Mouse (Mus musculus): ENCODE measurements around the gene Dlg1. TPM values are rescaled to one million over a fixed set of nuclear protein-coding genes. Genes with fewer than 3 reads are reported as not detected.

Dlg1 gene
- total and polyA plus RNA-seq, 3 experiments: 11.2 to 109 (median 60.7) TPM

DNA sequence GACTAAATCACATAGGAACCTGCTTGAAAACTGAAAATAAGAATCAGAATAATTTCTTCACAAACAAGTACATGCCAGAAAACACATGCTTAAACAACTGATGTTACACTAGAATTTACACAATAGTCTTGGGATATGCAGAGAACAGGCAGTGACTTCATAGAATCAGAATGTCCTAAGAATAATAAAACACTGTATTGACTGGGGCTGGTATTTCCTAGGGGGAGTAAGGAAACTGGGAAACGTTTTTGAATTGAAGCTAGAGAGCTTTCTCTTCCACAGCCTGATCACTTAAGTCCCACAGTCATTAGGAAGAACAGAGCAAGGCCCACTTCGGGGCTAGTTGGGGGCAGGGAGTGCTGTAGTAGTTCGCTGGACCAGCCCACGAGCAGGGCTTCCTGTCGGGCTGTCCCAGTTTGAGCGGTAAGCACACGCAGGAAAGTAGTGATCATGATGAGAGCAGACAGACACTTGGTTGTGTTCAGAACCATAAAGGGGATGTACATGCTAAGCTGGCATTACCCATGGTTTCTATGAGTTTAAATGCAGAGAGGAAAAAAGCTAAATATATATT, 170.9 kb downstream of the Dlg1 start:
- no peaks in the 10 kb centered on the region for H3K9me3 ChIP-seq (replicated peaks)
- TF ChIP-seq CTCF (IDR thresholded peaks at IDR 0.05; ENCODE audit: low read depth, low read length): no peak
- no peak for TF ChIP-seq TAL1 (conservative IDR thresholded peaks at IDR 0.05; ENCODE audit: low read depth, low read length)
- TF ChIP-seq POLR2AphosphoS5 (IDR thresholded peaks at IDR 0.05; ENCODE audit: insufficient replicate concordance, low read depth, low read length): no peak
- TF ChIP-seq GATA1 (IDR thresholded peaks at IDR 0.05; ENCODE audit: borderline replicate concordance, low read length): no peak
- TF ChIP-seq GATA2 (IDR thresholded peaks at IDR 0.05; ENCODE audit: borderline replicate concordance, low read depth, low read length): no peak
- H3K27me3 ChIP-seq (ENCODE audit: insufficient read depth, low read length): no peaks in the 10 kb centered on the region
- H3K4me1 ChIP-seq (ENCODE audit: insufficient read depth, low read depth, low read length): 0 out of 2 replicates have a peak, but pooled peaks cover 3% of the 10 kb centered on the region
- peaks cover 50% of the 10 kb centered on the region for H3K36me3 ChIP-seq (replicated peaks)
- DNase-seq (ENCODE audit: low spot score) (no peak), ATAC-seq (ENCODE audit: extremely low read depth, insufficient number of reproducible peaks, low FRiP score, poor library complexity, severe bottlenecking) (no peak)
- no peak overlapping the region for H3K4me3 ChIP-seq (ENCODE audit: low read depth, low read length)

DNA sequence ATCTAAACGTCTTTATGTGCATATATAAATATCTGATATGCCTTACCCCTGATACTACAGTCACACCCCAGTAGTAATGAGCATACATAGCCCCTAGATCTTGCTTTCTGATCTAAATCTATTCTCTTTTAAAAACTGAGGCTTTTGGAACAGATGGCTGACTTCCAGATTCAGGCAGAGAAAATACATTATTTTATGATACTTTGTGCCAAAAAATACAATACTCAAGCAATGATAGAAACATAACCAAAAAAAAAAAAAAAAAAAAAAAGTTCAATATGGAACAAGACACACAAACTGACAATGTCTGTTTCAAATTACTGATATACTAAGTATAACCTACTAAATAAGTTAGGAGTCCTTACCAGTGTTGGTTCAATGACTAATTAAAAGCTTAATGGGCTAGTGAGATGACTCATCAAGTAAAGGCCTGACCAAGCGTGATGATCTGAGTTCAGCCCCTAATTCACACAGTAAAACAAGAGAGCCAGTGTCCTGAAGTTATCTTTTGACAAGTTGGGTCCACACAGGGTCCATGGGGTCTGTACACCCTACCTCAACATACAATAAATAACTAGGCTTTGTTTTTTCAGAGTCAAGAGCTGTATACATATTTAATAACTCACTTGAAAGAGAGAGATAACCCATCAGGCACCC, 171.5 kb downstream of the Dlg1 start:
- Histone ChIP-seq H3K4me3 (ENCODE audit: low read depth, low read length) (no peak overlapping the region), H3K27me3 (ENCODE audit: insufficient read depth, low read length) (no peaks in the 10 kb centered on the region), H3K4me1 (ENCODE audit: insufficient read depth, low read depth, low read length) (0 out of 2 replicates have a peak, but pooled peaks cover 3% of the 10 kb centered on the region), H3K9me3 (replicated peaks) (no peaks in the 10 kb centered on the region), H3K36me3 (replicated peaks) (peaks cover 44% of the 10 kb centered on the region)
- DNase-seq (ENCODE audit: low spot score) (no peak), ATAC-seq (ENCODE audit: extremely low read depth, insufficient number of reproducible peaks, low FRiP score, poor library complexity, severe bottlenecking) (no peak)
- TF ChIP-seq CTCF (IDR thresholded peaks at IDR 0.05; ENCODE audit: low read depth, low read length) (no peak), TAL1 (conservative IDR thresholded peaks at IDR 0.05; ENCODE audit: low read depth, low read length) (no peak), POLR2AphosphoS5 (IDR thresholded peaks at IDR 0.05; ENCODE audit: insufficient replicate concordance, low read depth, low read length) (no peak), GATA2 (IDR thresholded peaks at IDR 0.05; ENCODE audit: borderline replicate concordance, low read depth, low read length) (no peak), GATA1 (IDR thresholded peaks at IDR 0.05; ENCODE audit: borderline replicate concordance, low read length) (no peak)

DNA sequence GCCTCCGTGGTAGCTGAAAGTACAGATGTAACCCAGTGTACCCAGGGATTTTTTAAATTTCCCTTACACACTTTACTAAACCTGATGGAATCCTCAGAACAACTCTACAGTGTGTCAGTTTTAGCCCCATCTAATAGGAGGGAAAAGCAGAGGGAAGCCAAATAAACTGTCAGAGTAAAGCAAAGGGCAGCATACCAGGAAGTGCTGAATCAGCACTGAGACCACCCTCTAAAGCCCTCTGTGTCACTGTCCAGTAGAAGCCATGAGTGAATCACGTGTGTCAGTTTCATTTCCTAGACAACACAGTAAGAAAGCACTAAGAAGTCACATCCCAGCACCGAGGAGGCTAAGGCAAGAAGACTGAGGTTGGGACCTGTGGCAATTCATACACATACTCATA, 174.1 kb downstream of the Dlg1 start:
- no peak for DNase-seq (ENCODE audit: low spot score)
- Histone ChIP-seq H3K4me1 (ENCODE audit: insufficient read depth, low read depth, low read length) (0 out of 2 replicates have a peak, but pooled peaks cover 3% of the 10 kb centered on the region), H3K27me3 (ENCODE audit: insufficient read depth, low read length) (no peaks in the 10 kb centered on the region), H3K36me3 (replicated peaks) (peaks cover 44% of the 10 kb centered on the region), H3K4me3 (ENCODE audit: low read depth, low read length) (no peak overlapping the region), H3K9me3 (replicated peaks) (no peaks in the 10 kb centered on the region)
- TF ChIP-seq GATA2 (IDR thresholded peaks at IDR 0.05; ENCODE audit: borderline replicate concordance, low read depth, low read length) (no peak), CTCF (IDR thresholded peaks at IDR 0.05; ENCODE audit: low read depth, low read length) (no peak), TAL1 (conservative IDR thresholded peaks at IDR 0.05; ENCODE audit: low read depth, low read length) (no peak), POLR2AphosphoS5 (IDR thresholded peaks at IDR 0.05; ENCODE audit: insufficient replicate concordance, low read depth, low read length) (no peak), GATA1 (IDR thresholded peaks at IDR 0.05; ENCODE audit: borderline replicate concordance, low read length) (no peak)
- ATAC-seq (ENCODE audit: extremely low read depth, insufficient number of reproducible peaks, low FRiP score, poor library complexity, severe bottlenecking): no peak

DNA sequence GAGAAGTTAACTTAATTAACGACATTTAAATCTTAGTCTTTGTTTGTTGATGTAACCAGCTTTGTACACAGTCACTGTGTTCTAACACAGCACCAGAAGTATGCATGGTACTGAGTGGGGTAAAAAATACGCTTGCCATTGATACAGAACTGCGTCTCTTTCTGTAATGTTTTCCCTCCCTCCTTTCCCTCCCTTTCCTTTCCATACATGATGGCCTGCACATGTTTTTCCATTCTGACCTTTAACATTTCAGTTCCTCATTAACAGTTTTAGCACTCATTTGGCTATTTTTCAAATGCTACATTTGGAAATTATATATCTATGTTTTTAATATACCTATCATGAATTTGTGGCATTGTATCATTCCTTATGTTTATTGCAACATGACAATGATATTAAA, 181.0 kb downstream of the Dlg1 start:
- Histone ChIP-seq H3K36me3 (replicated peaks) (peaks cover 37% of the 10 kb centered on the region), H3K9me3 (replicated peaks) (no peaks in the 10 kb centered on the region), H3K4me3 (ENCODE audit: low read depth, low read length) (no peak overlapping the region), H3K27me3 (ENCODE audit: insufficient read depth, low read length) (no peaks in the 10 kb centered on the region), H3K4me1 (ENCODE audit: insufficient read depth, low read depth, low read length) (no peaks in the 10 kb centered on the region)
- ATAC-seq (ENCODE audit: extremely low read depth, insufficient number of reproducible peaks, low FRiP score, poor library complexity, severe bottlenecking) (no peak), DNase-seq (ENCODE audit: low spot score) (no peak)
- TF ChIP-seq GATA2 (IDR thresholded peaks at IDR 0.05; ENCODE audit: borderline replicate concordance, low read depth, low read length): no peak
- TF ChIP-seq GATA1 (IDR thresholded peaks at IDR 0.05; ENCODE audit: borderline replicate concordance, low read length): no peak

DNA sequence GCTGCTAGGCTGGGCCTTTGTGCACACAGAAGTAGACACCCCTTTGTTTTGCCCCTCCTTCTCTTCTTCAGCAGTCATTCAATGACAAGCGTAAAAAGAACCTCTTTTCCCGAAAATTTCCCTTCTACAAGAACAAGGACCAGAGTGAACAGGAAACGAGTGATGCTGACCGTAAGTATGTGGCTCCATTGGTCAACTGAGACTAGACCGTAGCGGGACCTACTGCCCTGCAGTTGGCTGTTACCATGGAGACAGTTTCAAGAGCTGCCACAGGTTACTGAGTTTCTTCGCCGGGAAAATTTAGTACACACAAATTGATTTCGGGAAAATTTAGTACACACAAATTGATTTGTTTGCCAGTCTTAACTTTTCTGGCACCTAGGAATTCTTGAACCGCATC, 183.5 kb downstream of the Dlg1 start:
- no peak for ATAC-seq (ENCODE audit: extremely low read depth, insufficient number of reproducible peaks, low FRiP score, poor library complexity, severe bottlenecking)
- no peaks in the 10 kb centered on the region for H3K27me3 ChIP-seq (ENCODE audit: insufficient read depth, low read length)
- DNase-seq (ENCODE audit: low spot score): no peak
- TF ChIP-seq GATA1 (IDR thresholded peaks at IDR 0.05; ENCODE audit: borderline replicate concordance, low read length) (no peak), CTCF (IDR thresholded peaks at IDR 0.05; ENCODE audit: low read depth, low read length) (no peak), TAL1 (conservative IDR thresholded peaks at IDR 0.05; ENCODE audit: low read depth, low read length) (no peak), GATA2 (IDR thresholded peaks at IDR 0.05; ENCODE audit: borderline replicate concordance, low read depth, low read length) (no peak), POLR2AphosphoS5 (IDR thresholded peaks at IDR 0.05; ENCODE audit: insufficient replicate concordance, low read depth, low read length) (no peak)
- no peaks in the 10 kb centered on the region for H3K4me1 ChIP-seq (ENCODE audit: insufficient read depth, low read depth, low read length)
- H3K4me3 ChIP-seq (ENCODE audit: low read depth, low read length): no peak overlapping the region
- peaks cover 39% of the 10 kb centered on the region for H3K36me3 ChIP-seq (replicated peaks)
- no peaks in the 10 kb centered on the region for H3K9me3 ChIP-seq (replicated peaks)

DNA sequence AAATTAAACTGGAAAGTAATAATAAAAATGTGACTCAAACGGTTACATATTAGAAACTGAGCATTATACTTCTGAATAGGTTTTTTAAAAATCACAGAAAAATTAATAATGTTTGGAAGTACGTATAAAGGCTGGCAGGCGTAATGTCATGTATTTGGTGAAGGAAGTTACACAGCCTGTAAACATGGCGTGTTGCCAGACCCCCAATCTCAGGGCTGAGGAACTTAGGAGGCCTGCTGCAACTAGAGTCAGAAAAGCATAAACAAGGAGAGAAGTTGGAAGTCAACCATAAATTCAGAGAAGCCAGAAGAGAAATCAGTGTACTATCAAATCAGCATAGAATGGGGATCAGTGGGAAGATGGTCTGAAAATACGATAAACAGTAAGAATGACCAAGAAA, 200.7 kb downstream of the Dlg1 start:
- ATAC-seq (ENCODE audit: extremely low read depth, insufficient number of reproducible peaks, low FRiP score, poor library complexity, severe bottlenecking): no peak
- H3K36me3 ChIP-seq (replicated peaks): peaks cover 69% of the 10 kb centered on the region

More for the DNA sequence above, 200.7 kb downstream of the Dlg1 start:
- DNase-seq (ENCODE audit: low spot score): no peak
- H3K9me3 ChIP-seq (replicated peaks): no peaks in the 10 kb centered on the region
- no peak overlapping the region for H3K4me3 ChIP-seq (ENCODE audit: low read depth, low read length)
- TF ChIP-seq CTCF (IDR thresholded peaks at IDR 0.05; ENCODE audit: low read depth, low read length) (no peak), POLR2AphosphoS5 (IDR thresholded peaks at IDR 0.05; ENCODE audit: insufficient replicate concordance, low read depth, low read length) (no peak), GATA2 (IDR thresholded peaks at IDR 0.05; ENCODE audit: borderline replicate concordance, low read depth, low read length) (no peak), TAL1 (conservative IDR thresholded peaks at IDR 0.05; ENCODE audit: low read depth, low read length) (no peak), GATA1 (IDR thresholded peaks at IDR 0.05; ENCODE audit: borderline replicate concordance, low read length) (no peak)
- no peaks in the 10 kb centered on the region for H3K27me3 ChIP-seq (ENCODE audit: insufficient read depth, low read length)
- no peaks in the 10 kb centered on the region for H3K4me1 ChIP-seq (ENCODE audit: insufficient read depth, low read depth, low read length)
